Mouse (Mus musculus) forebrain, embryonic 16.5 days (tissue): ENCODE results near the gene Olfr825. TPM values are rescaled to one million over a fixed set of nuclear protein-coding genes. Genes with fewer than 3 reads are reported as not detected.

Source experiments
- polyA plus RNA-seq: library from polyadenylated mRNA; unstranded; fragments of >200 nt; fragmentation: Nextera tagmentation; extraction: Ambion mirVana; gene quantifications from 2 replicates; pipeline ENCODE4 v1.2.1, GENCODE M21; 2015

The Olfr825 gene
- polyA plus RNA-seq, 1 experiment from 2014 or later = not detected

Other genes starting within 250 kb of the Olfr825 start
- not detected in 2 replicates for gene Olfr818, start 217.7 kb downstream of the Olfr825 start, polyA plus RNA-seq
- gene Olfr819, start 199.5 kb downstream of the Olfr825 start, polyA plus RNA-seq = not detected in 2 replicates
- not detected in 2 replicates for gene Olfr247, start 190.6 kb downstream of the Olfr825 start, polyA plus RNA-seq
- not detected in 2 replicates for gene Gm10310, start 181.7 kb downstream of the Olfr825 start, polyA plus RNA-seq
- not detected in 2 replicates for gene Olfr820, start 154.1 kb downstream of the Olfr825 start, polyA plus RNA-seq
- gene Olfr821, start 136.4 kb downstream of the Olfr825 start, polyA plus RNA-seq = not detected in 2 replicates
- gene Olfr822, start 95.6 kb downstream of the Olfr825 start, polyA plus RNA-seq = not detected in 2 replicates
- gene Olfr823, start 51.4 kb downstream of the Olfr825 start, polyA plus RNA-seq = not detected in 2 replicates
- not detected in 2 replicates for gene Olfr824, start 36.8 kb downstream of the Olfr825 start, polyA plus RNA-seq
- not detected in 2 replicates for gene Olfr826, start 17.4 kb upstream of the Olfr825 start, polyA plus RNA-seq
- not detected in 2 replicates for gene Olfr827, start 47.6 kb upstream of the Olfr825 start, polyA plus RNA-seq
- 4.2 and 5.4 TPM in 2 replicates for gene Neurod4, start 113.5 kb upstream of the Olfr825 start, polyA plus RNA-seq
- not detected in 2 replicates for gene Tespa1, start 156.1 kb upstream of the Olfr825 start, polyA plus RNA-seq
- gene Vmn2r84, start 227.6 kb upstream of the Olfr825 start, polyA plus RNA-seq = 0.02 TPM in 1 of 2 replicates, not detected in the other